Mouse (Mus musculus) left cerebral cortex, postnatal 4 days (tissue): ENCODE measurements around the gene Tex13a. TPM values are rescaled to one million over a fixed set of nuclear protein-coding genes. Genes with fewer than 3 reads are reported as not detected.

Experiments
- DNase-seq: peaks from one replicate; pipeline ENCODE4 v3.0.0-alpha.2; 2022
- intact Hi-C: fragments of 180-260 bp; cut with DNase I; formaldehyde crosslinking; loops from one replicate; pipeline ENCODE4 v1.15.1; 2025
- total RNA-seq, 2 experiments: library from RNA; stranded (reverse); gene quantifications; 2 replicates each; pipeline ENCODE4 v1.2.3; 2021

Tex13a gene
- total RNA-seq: not detected

GRCm38 (mm10) chrX:138209480-138209879 is at the start of gene Tex13a:
TSS of gene Tex13a (minus strand) at chrX:138209580.
- DNase-seq: no peak
- intact Hi-C loops: no loop called here

GRCm38 (mm10) chrX:138234626-138235025 is 25.2 kb upstream of the Tex13a start:
- DNase-seq: no peak
- intact Hi-C loops: no loop called here

GRCm38 (mm10) chrX:138170146-138170545 is 39.2 kb downstream of the Tex13a start:
- DNase-seq: no peak
- intact Hi-C loops: no loop called here
